Mouse (Mus musculus) frontal cortex, postnatal 10 days (tissue): ENCODE measurements around the gene Ubxn6.

Experiments
- DNase-seq, 2 experiments: peaks; one replicate each; pipeline ENCODE4 v3.0.0; 2022; ENCODE audit warnings: low spot score in 2 of 2, mixed read lengths in 1 of 2

The Ubxn6 gene

GRCm38 (mm10) chr17:56055945-56056678 lies 18.7 kb downstream of the Ubxn6 start:
- no peak for DNase-seq

GRCm38 (mm10) chr17:56054938-56055337 lies 19.9 kb downstream of the Ubxn6 start:
- no peak for DNase-seq

- DNase-seq = no peak
These were observed 23.5 kb downstream of the Ubxn6 start for GRCm38 (mm10) chr17:56051369-56051768.

GRCm38 (mm10) chr17:56040857-56041163 lies 34.0 kb downstream of the Ubxn6 start:
- no peak for DNase-seq

- peak; percentile 97 to 98 for DNase-seq
These were observed 34.6 kb downstream of the Ubxn6 start, which contains the start of gene Chaf1a for GRCm38 (mm10) chr17:56040030-56040856. Gene Chaf1a (plus strand): TSS chr17:56040439.

GRCm38 (mm10) chr17:56039345-56039744 lies 35.5 kb downstream of the Ubxn6 start:
- DNase-seq = no peak

- no peak for DNase-seq
These were observed 36.1 kb downstream of the Ubxn6 start for GRCm38 (mm10) chr17:56038583-56039261.

GRCm38 (mm10) chr17:56036901-56037287 lies 37.9 kb downstream of the Ubxn6 start:
- DNase-seq = peak in 1 of 2 experiments; percentile 38

GRCm38 (mm10) chr17:56036176-56036900 lies 38.5 kb downstream of the Ubxn6 start, which contains the start of gene Sh3gl1:
Gene Sh3gl1 (minus strand): TSS chr17:56036635.
- peak; percentile 98 to 99 for DNase-seq

GRCm38 (mm10) chr17:56035216-56035615 lies 39.6 kb downstream of the Ubxn6 start:
- DNase-seq = no peak

- DNase-seq = no peak
These were observed 40.1 kb downstream of the Ubxn6 start for GRCm38 (mm10) chr17:56034726-56035100.

GRCm38 (mm10) chr17:56034040-56034725 lies 40.6 kb downstream of the Ubxn6 start:
- no peak for DNase-seq

GRCm38 (mm10) chr17:56032831-56033230 lies 42.0 kb downstream of the Ubxn6 start:
- DNase-seq = no peak

GRCm38 (mm10) chr17:56032127-56032733 lies 42.6 kb downstream of the Ubxn6 start:
- DNase-seq = no peak

GRCm38 (mm10) chr17:56031431-56031830 lies 43.4 kb downstream of the Ubxn6 start:
- DNase-seq = no peak

GRCm38 (mm10) chr17:56030919-56031318 lies 43.9 kb downstream of the Ubxn6 start:
- DNase-seq = peak; percentile 36 to 44

GRCm38 (mm10) chr17:56030238-56030870 lies 44.5 kb downstream of the Ubxn6 start:
- DNase-seq = peak in 1 of 2 experiments; percentile 7

GRCm38 (mm10) chr17:56027801-56028441 lies 46.9 kb downstream of the Ubxn6 start:
- no peak for DNase-seq

GRCm38 (mm10) chr17:56026881-56027280 lies 47.9 kb downstream of the Ubxn6 start:
- DNase-seq = no peak

GRCm38 (mm10) chr17:56026303-56026702 lies 48.5 kb downstream of the Ubxn6 start:
- no peak for DNase-seq
